Mouse (Mus musculus) small intestine, adult 2 months (tissue): ENCODE measurements around the gene Cacna2d4.

Source experiments
- CTCF ChIP-seq: fragments of 200-500 bp; IDR thresholded peaks from 2 replicates; pipeline ENCODE4 v1.5.1; 2012; ENCODE audit warnings: low read depth, mild to moderate bottlenecking, control low read depth, inconsistent platforms, low read length, moderate library complexity, mixed read lengths; ENCODE audit not compliant: insufficient replicate concordance, insufficient read length; ENCODE audit errors: extremely low read depth
- POLR2A ChIP-seq: fragments of 200-500 bp; IDR thresholded peaks from 2 replicates; pipeline ENCODE4 v1.6.1; 2012; ENCODE audit warnings: low read depth, mild to moderate bottlenecking, control low read depth, inconsistent platforms, low read length, moderate library complexity

DNA sequence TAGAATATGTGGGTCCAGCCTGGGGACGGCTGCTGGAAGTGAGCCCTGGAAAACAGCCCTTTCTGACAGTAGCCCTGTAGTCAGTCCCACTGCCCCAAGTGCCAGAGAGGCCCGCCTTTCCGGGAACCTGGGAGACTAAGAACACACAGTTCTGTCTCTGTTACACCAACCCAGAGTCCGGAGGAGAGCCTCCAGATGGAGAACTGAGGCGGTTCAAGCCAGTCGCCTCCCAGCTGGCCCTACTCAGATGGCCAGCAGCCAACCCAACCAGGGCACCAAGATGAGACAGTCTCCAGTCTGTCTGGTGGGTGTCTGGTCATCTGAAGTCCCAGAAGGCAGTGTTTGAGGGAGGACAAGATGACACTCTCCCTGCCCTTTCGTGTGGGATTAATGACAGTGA lies 85.4 kb downstream of the Cacna2d4 start:
- TF ChIP-seq CTCF (no peak), POLR2A (no peak)
